Mouse (Mus musculus): ENCODE data around the gene Irf7. TPM values are rescaled to one million over a fixed set of nuclear protein-coding genes. Genes with fewer than 3 reads are reported as not detected.

Irf7 gene
- total and polyA plus RNA-seq, 3 experiments, result 1.9 to 2.0 TPM; not detected in 1

- no peak overlapping the region for H3K4me3 ChIP-seq (ENCODE audit: control insufficient read depth in 1 of 2, insufficient read depth in 1 of 2, low read depth in 2 of 2, low read length in 2 of 2)
- no peaks in the 10 kb centered on the region for H3K79me2 ChIP-seq (ENCODE audit: control insufficient read depth, insufficient read depth, low read length, poor library complexity)
- no peaks in the 10 kb centered on the region for H3K9me3 ChIP-seq (replicated peaks; ENCODE audit: insufficient read depth, low read length)
- peaks cover 2 to 3% of the 10 kb centered on the region in 2 experiments; a peak in 2 of 4 replicates for H3K4me1 ChIP-seq (ENCODE audit: control insufficient read depth in 1 of 2, insufficient read depth in 2 of 2, low read length in 2 of 2)
- TF ChIP-seq MAX (IDR thresholded peaks at IDR 0.05; ENCODE audit: low read length) (no peak), MAZ (IDR thresholded peaks at IDR 0.05; ENCODE audit: low read depth, low read length) (no peak), SIN3A (IDR thresholded peaks at IDR 0.05; ENCODE audit: low read length) (no peak), RCOR1 (IDR thresholded peaks at IDR 0.05; ENCODE audit: low read depth, low read length) (peak; percentile 24; the same call in 1 of the 2 replicates), TBP (IDR thresholded peaks at IDR 0.05; ENCODE audit: low read depth, low read length) (no peak), GABPA (IDR thresholded peaks at IDR 0.05; ENCODE audit: low read depth, low read length) (no peak), MYB (IDR thresholded peaks at IDR 0.05; ENCODE audit: low read depth, low read length) (no peak), RAD21 (IDR thresholded peaks at IDR 0.05; ENCODE audit: low read depth, low read length) (peak; percentile 26), ZC3H11A (IDR thresholded peaks at IDR 0.05; ENCODE audit: low read depth, low read length) (peak; percentile 14; the same call in 1 of the 2 replicates), EP300 (IDR thresholded peaks at IDR 0.05; ENCODE audit: low read depth in 1 of 2, low read length in 2 of 2) (no peak), CTCF (IDR thresholded peaks at IDR 0.05 in 2 of 3, conservative IDR thresholded peaks at IDR 0.05 in 1 of 3; ENCODE audit: control insufficient read depth in 1 of 3, insufficient read depth in 1 of 3, low read depth in 2 of 3, low read length in 3 of 3, poor library complexity in 1 of 3, severe bottlenecking in 1 of 3) (peak in 2 of 3 experiments; percentile 41 to 46; a peak in 5 of 6 replicates), SMC3 (IDR thresholded peaks at IDR 0.05; ENCODE audit: low read depth, low read length) (peak; percentile 45), MYC (IDR thresholded peaks at IDR 0.05; ENCODE audit: low read depth, low read length) (no peak), POLR2AphosphoS5 (IDR thresholded peaks at IDR 0.05; ENCODE audit: borderline replicate concordance, low read depth, low read length) (no peak)
- no peak overlapping the region for H3K9ac ChIP-seq (ENCODE audit: control insufficient read depth, low read depth, low read length, poor library complexity, severe bottlenecking)
- no peaks in the 10 kb centered on the region for H3K27me3 ChIP-seq (ENCODE audit: control insufficient read depth in 1 of 2, insufficient read depth in 2 of 2, low read length in 2 of 2)
- DNase-seq (ENCODE audit: low read depth, low spot score), result peak; percentile 62
- no peak overlapping the region for H3K27ac ChIP-seq (ENCODE audit: control insufficient read depth, low read depth, low read length)
- H3K36me3 ChIP-seq (ENCODE audit: control insufficient read depth in 1 of 2, insufficient read depth in 2 of 2, low read length in 2 of 2), result peaks cover 0 to 2% of the 10 kb centered on the region in 2 experiments; a peak in 2 of 4 replicates
Observed at GRCm38 (mm10) chr7:141264761-141265410, 1.4 kb downstream of the Irf7 start.

GRCm38 (mm10) chr7:141264041-141264700 lies 2.1 kb downstream of the Irf7 start:
- Histone ChIP-seq H3K36me3 (ENCODE audit: control insufficient read depth in 1 of 2, insufficient read depth in 2 of 2, low read length in 2 of 2) (peaks cover 0 to 2% of the 10 kb centered on the region in 2 experiments; a peak in 2 of 4 replicates), H3K79me2 (ENCODE audit: control insufficient read depth, insufficient read depth, low read length, poor library complexity) (no peaks in the 10 kb centered on the region), H3K9me3 (replicated peaks; ENCODE audit: insufficient read depth, low read length) (no peaks in the 10 kb centered on the region), H3K27me3 (ENCODE audit: control insufficient read depth in 1 of 2, insufficient read depth in 2 of 2, low read length in 2 of 2) (no peaks in the 10 kb centered on the region), H3K4me3 (ENCODE audit: control insufficient read depth in 1 of 2, insufficient read depth in 1 of 2, low read depth in 2 of 2, low read length in 2 of 2) (no peak overlapping the region), H3K9ac (ENCODE audit: control insufficient read depth, low read depth, low read length, poor library complexity, severe bottlenecking) (no peak overlapping the region), H3K4me1 (ENCODE audit: control insufficient read depth in 1 of 2, insufficient read depth in 2 of 2, low read length in 2 of 2) (peaks cover 2 to 3% of the 10 kb centered on the region in 2 experiments; a peak in 2 of 4 replicates), H3K27ac (ENCODE audit: control insufficient read depth, low read depth, low read length) (no peak overlapping the region)
- DNase-seq (ENCODE audit: low read depth, low spot score), result no peak
- TF ChIP-seq MAZ (IDR thresholded peaks at IDR 0.05; ENCODE audit: low read depth, low read length) (no peak), NRF1 (IDR thresholded peaks at IDR 0.05; ENCODE audit: insufficient read depth, low read depth, low read length, poor library complexity, severe bottlenecking) (0 out of 2 replicates have a peak, but pooled peaks have one; percentile 8)
